ENCODE assay signal across 9 mouse cellular contexts in genomic region chr11:3575238-3575637, GRCm38 (mm10). TPM values are rescaled to one million over a fixed set of nuclear protein-coding genes. Genes with fewer than 3 reads are reported as not detected.
DNase-seq lines count a peak whose midpoint lies in the region; TF ChIP-seq lines count a peak whose summit lies in the region.
"Had no signal": no experiment of that assay in that cellular context is flagged by ENCODE, and none has a peak within 500 bp of the region (broad histone marks: within the 10 kb centered on the region; RNA-seq: fewer than 3 reads in every experiment).

No protein-coding gene starts in this region.

- intact Hi-C loops in gastrocnemius, adult 2 months (cut with DNase I): no loop called here

- no peaks in the 10 kb centered on the region for H3K9me3 ChIP-seq in embryonic facial prominence, embryonic 10.5 days
- H3K9me3 ChIP-seq: neural tube, embryonic 13.5 days had no signal

- no peak for TF ChIP-seq CTCF in gastrocnemius, adult 2 months (IDR thresholded peaks at IDR 0.05)

- H3K27me3 ChIP-seq in embryonic facial prominence, embryonic 10.5 days (replicated peaks; ENCODE audit: low read depth, poor library complexity, severe bottlenecking): no peaks in the 10 kb centered on the region
- H3K27me3 ChIP-seq: neural tube, embryonic 13.5 days had no signal

- peak overlapping the region; percentile 87 for H3K27ac ChIP-seq in gastrocnemius, adult 2 months
- peak overlapping the region; percentile 24; the same call in 1 of the 2 replicates for H3K27ac ChIP-seq in embryonic facial prominence, embryonic 10.5 days (replicated peaks)
- H3K27ac ChIP-seq: neural tube, embryonic 13.5 days had no signal

- WGBS in embryonic facial prominence, embryonic 10.5 days: 50% methylated on average over 3 of the region's 3 CpGs

- H3K36me3 ChIP-seq in embryonic facial prominence, embryonic 10.5 days (replicated peaks): no peaks in the 10 kb centered on the region
- H3K36me3 ChIP-seq: neural tube, embryonic 13.5 days had no signal

- peaks cover 27% of the 10 kb centered on the region for H3K4me1 ChIP-seq in embryonic facial prominence, embryonic 10.5 days

- no peak overlapping the region for H3K4me3 ChIP-seq in gastrocnemius, adult 2 months
- H3K4me3 ChIP-seq in embryonic facial prominence, embryonic 10.5 days: no peak overlapping the region
- H3K4me3 ChIP-seq: neural tube, embryonic 13.5 days had no signal

- peak; percentile 42 for DNase-seq in gastrocnemius, adult 2 months
- DNase-seq in gastrocnemius, postnatal 10 days: no peak
- DNase-seq in embryonic facial prominence, embryonic 10.5 days (ENCODE audit: low spot score): no peak
- DNase-seq in kidney, adult 18-20 months: peak; percentile 58
- peak; percentile 75 for DNase-seq in lung, postnatal 10 days
- no peak for DNase-seq in frontal cortex, adult 2 months (ENCODE audit: extremely low spot score in 1 of 2, low spot score in 1 of 2)
- DNase-seq in spleen, postnatal 10 days (ENCODE audit: low spot score in 2 of 2): no peak
- DNase-seq in layer of hippocampus, postnatal 36 days: no peak

RNA-seq across cellular contexts. Expression of gene Smtn, which starts 34.8 kb away (rescaled TPM):
- 100 to 1,000 TPM in 1 of 2 experiments, 10 to 100 TPM in 1; 70.3 to 119 TPM for total RNA-seq in gastrocnemius, adult 2 months (2021)
- 100 to 1,000 TPM; 182 to 198 TPM for total RNA-seq in gastrocnemius, postnatal 10 days (2021)
- 40.5 and 42.6 TPM in 2 replicates for polyA plus RNA-seq in embryonic facial prominence, embryonic 10.5 days (2016; fragmentation: Nextera tagmentation; extraction: Ambion mirVana)
- polyA plus RNA-seq in frontal cortex, adult 2 months (2012; rRNA removed): 6.8 and 7.2 TPM in 2 replicates
- 10 to 100 TPM in 1 of 2 experiments, 1 to 10 TPM in 1; 7.0 to 11.8 TPM for total RNA-seq in layer of hippocampus, postnatal 36 days (2021)

Comparison
In these comparisons a context has a peak if more than half of its experiments do, and no peak if none do; other contexts are left out.
1. DNase-seq: peak in gastrocnemius, adult 2 months (single experiment), kidney, adult 18-20 months (single experiment) and lung, postnatal 10 days (single experiment); none in gastrocnemius, postnatal 10 days (single experiment), embryonic facial prominence, embryonic 10.5 days (single experiment), frontal cortex, adult 2 months (0 of 2), spleen, postnatal 10 days (0 of 2) and layer of hippocampus, postnatal 36 days (0 of 2).
2. RNA of gene Smtn, which starts 34.8 kb away (total RNA-seq): 182 to 198 TPM in gastrocnemius, postnatal 10 days and 70.3 to 119 TPM in gastrocnemius, adult 2 months; 7.0 to 11.8 TPM in layer of hippocampus, postnatal 36 days; every median in the first group is over 4 times any median in the second.